Mouse (Mus musculus) embryonic facial prominence, embryonic 12.5 days (tissue): Measurements from ENCODE around the gene Prkca. TPM values are rescaled to one million over a fixed set of nuclear protein-coding genes. Genes with fewer than 3 reads are reported as not detected.

Experiments
- ATAC-seq: fragments of 200-750 bp; cut with Nextera tagmentation; 2 replicates; pipeline ENCODE4 v1.8.0; 2017; ENCODE audit not compliant: insufficient number of reproducible peaks, insufficient read depth, low FRiP score, low TSS enrichment
- H3K27ac ChIP-seq: fragments of 300-500 bp; sonication (generic); 2 replicates; pipeline ENCODE4 v1.5.1; 2016; ENCODE audit warnings: mild to moderate bottlenecking
- H3K27me3 ChIP-seq: fragments of 300-500 bp; sonication (generic); 2 replicates; pipeline ENCODE4 v1.6.1; 2016; ENCODE audit warnings: mild to moderate bottlenecking, moderate library complexity
- H3K36me3 ChIP-seq: fragments of 300-500 bp; sonication (generic); 2 replicates; pipeline ENCODE4 v1.6.1; 2016; ENCODE audit warnings: mild to moderate bottlenecking
- H3K4me1 ChIP-seq: fragments of 300-500 bp; sonication (generic); 2 replicates; pipeline ENCODE4 v1.6.1; 2016
- H3K4me2 ChIP-seq: fragments of 300-500 bp; sonication (generic); replicated peaks from 2 replicates; pipeline ENCODE4 v1.6.1; 2016; ENCODE audit warnings: mild to moderate bottlenecking, moderate library complexity
- H3K4me3 ChIP-seq: fragments of 300-500 bp; sonication (generic); 2 replicates; pipeline ENCODE4 v1.5.1; 2016; ENCODE audit warnings: mild to moderate bottlenecking
- H3K9ac ChIP-seq: fragments of 300-500 bp; sonication (generic); 2 replicates; pipeline ENCODE4 v1.6.1; 2016; ENCODE audit warnings: mild to moderate bottlenecking, moderate library complexity
- H3K9me3 ChIP-seq: fragments of 300-500 bp; sonication (generic); 2 replicates; pipeline ENCODE4 v1.6.1; 2016; ENCODE audit warnings: mild to moderate bottlenecking, moderate library complexity
- WGBS: fragments of 180-500 bp; shearing (Covaris S2); methylation state at CpG from one replicate; pipeline ENCODE4 v1.1.7; 2016; 5-methylcytosine and 5-hydroxymethylcytosine counted together
- polyA plus RNA-seq: library from polyadenylated mRNA; unstranded; fragments of >200 nt; fragmentation: Nextera tagmentation; extraction: Ambion mirVana; gene quantifications from 2 replicates; pipeline ENCODE4 v1.2.1, GENCODE M21; 2016

The Prkca gene
- polyA plus RNA-seq, 1 experiment from 2014 or later, result 8.5 TPM

- H3K27ac ChIP-seq, result no peak overlapping the region
- no peaks in the 10 kb centered on the region for H3K9me3 ChIP-seq
- no peak overlapping the region for H3K4me2 ChIP-seq
- 78% methylated on average over 5 of the region's 5 CpGs for WGBS
- no peaks in the 10 kb centered on the region for H3K36me3 ChIP-seq
- no peak overlapping the region for H3K9ac ChIP-seq
- H3K4me3 ChIP-seq, result no peak overlapping the region
- peaks cover 5% of the 10 kb centered on the region; the same call in 1 of the 2 replicates for H3K4me1 ChIP-seq
- no peak for ATAC-seq
- no peaks in the 10 kb centered on the region for H3K27me3 ChIP-seq
Observed at GRCm38 (mm10) chr11:108258811-108259266, 84.9 kb downstream of the Prkca start.

- Histone ChIP-seq H3K36me3 (no peaks in the 10 kb centered on the region), H3K9me3 (no peaks in the 10 kb centered on the region), H3K4me1 (peaks cover 5% of the 10 kb centered on the region; the same call in 1 of the 2 replicates), H3K9ac (no peak overlapping the region), H3K4me3 (no peak overlapping the region), H3K27me3 (no peaks in the 10 kb centered on the region), H3K27ac (no peak overlapping the region), H3K4me2 (no peak overlapping the region)
- no peak for ATAC-seq
- 74% methylated on average over 8 of the region's 8 CpGs for WGBS
Observed at GRCm38 (mm10) chr11:108257921-108258320, 85.8 kb downstream of the Prkca start.

DNA sequence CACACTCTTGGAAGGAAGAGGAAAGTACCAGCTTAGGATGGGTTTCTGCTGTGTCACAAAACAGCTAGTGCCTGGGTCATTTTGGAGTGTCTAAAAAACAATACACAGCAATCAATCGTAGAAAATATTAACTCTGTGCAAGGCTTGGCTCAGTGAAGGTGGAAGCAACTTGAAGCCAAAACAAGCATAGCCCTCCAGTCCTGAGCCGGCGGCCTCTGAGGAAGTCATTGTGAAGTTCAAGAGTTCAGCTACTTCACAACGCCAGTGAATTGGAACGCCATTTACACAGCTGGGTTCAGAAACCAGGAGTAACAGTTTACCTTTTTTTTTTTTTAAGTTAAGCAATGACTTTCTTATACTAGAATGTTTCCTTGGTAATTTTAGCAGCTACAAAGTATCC lies 89.0 kb downstream of the Prkca start:
- Histone ChIP-seq H3K27me3 (no peaks in the 10 kb centered on the region), H3K36me3 (no peaks in the 10 kb centered on the region), H3K4me3 (no peak overlapping the region), H3K4me2 (no peak overlapping the region), H3K27ac (no peak overlapping the region), H3K9ac (no peak overlapping the region), H3K4me1 (peaks cover 10% of the 10 kb centered on the region; the same call in 1 of the 2 replicates), H3K9me3 (no peaks in the 10 kb centered on the region)
- 65% methylated on average over 5 of the region's 5 CpGs for WGBS
- no peak for ATAC-seq

GRCm38 (mm10) chr11:108251924-108252775 lies 91.6 kb downstream of the Prkca start:
- Histone ChIP-seq H3K9me3 (no peaks in the 10 kb centered on the region), H3K4me3 (no peak overlapping the region), H3K27ac (no peak overlapping the region), H3K4me2 (no peak overlapping the region), H3K4me1 (peaks cover 5% of the 10 kb centered on the region; the same call in 1 of the 2 replicates), H3K36me3 (no peaks in the 10 kb centered on the region), H3K27me3 (no peaks in the 10 kb centered on the region), H3K9ac (no peak overlapping the region)
- ATAC-seq, result no peak
- WGBS, result 90% methylated on average over 7 of the region's 7 CpGs

DNA sequence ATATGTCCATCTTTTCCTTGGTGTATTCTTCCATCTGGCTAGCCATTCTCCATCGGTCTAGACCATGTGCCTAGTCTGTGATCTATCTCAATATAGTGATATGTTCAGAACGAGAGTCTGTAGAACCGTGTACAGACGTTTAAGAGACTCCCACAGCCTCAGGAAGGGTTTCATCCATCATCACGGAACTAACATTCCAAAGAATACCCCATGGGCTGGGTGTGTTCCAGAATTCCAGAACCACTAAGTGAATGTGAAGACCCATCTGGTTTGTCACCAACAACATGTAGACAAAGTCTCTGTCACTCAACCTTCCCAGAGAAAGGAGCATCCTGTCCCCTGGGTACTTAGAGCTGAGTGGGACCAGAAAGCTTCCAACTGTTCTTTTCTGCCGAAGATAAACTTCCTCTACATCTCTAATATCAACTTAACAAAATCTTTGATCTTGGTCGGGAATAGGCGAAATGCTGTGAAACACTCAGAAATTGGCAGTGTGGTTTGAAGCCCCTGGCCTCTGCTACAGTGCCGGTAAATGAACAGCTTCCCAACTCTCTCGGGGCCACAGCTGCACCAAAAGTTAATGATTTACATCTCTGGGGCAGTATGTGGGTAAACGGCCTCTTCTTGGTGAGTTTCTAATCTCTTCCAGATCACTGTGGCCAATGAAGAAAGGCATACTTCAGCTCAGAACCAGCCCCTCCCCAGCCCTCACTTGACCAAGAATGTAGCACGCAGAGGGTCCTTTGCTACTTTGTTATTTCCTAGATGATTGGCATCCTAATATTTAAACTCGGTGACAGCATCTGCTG lies 92.7 kb downstream of the Prkca start:
- WGBS, result 61% methylated on average over 13 of the region's 13 CpGs
- no peak overlapping the region for H3K4me2 ChIP-seq
- ATAC-seq, result no peak

DNA sequence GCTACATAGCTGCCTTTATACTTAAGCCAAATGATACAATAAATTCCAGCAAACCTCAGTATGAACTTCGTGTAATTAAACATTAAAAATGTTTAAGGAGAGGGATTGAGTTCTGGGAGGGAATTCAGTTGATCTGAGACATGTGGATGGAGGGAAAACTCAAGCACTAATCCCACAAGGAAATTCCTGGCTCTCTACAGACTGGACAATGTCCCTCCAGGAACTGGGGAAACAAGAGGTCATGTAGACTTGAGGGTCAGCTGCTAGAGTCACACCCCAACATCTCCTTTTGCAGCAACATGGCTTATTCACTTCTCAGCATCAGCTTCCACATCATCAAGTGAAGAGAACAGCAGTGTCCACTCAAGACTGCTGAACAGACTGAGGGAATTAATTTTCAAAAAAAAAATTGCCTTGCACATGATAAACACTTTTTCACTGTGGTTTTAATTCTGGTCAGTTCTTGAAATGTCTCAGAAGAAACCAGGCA lies 93.5 kb downstream of the Prkca start:
- Histone ChIP-seq H3K4me1 (peaks cover 5% of the 10 kb centered on the region; the same call in 1 of the 2 replicates), H3K4me3 (no peak overlapping the region), H3K9me3 (no peaks in the 10 kb centered on the region), H3K4me2 (no peak overlapping the region), H3K9ac (no peak overlapping the region), H3K27me3 (no peaks in the 10 kb centered on the region), H3K36me3 (no peaks in the 10 kb centered on the region), H3K27ac (no peak overlapping the region)
- 65% methylated on average over 1 of the region's 1 CpGs for WGBS
- no peak for ATAC-seq

More for the DNA sequence above, 92.7 kb downstream of the Prkca start:
- H3K36me3 ChIP-seq, result no peaks in the 10 kb centered on the region
- H3K27ac ChIP-seq, result no peak overlapping the region
- no peaks in the 10 kb centered on the region for H3K9me3 ChIP-seq
- no peak overlapping the region for H3K4me3 ChIP-seq
- H3K4me1 ChIP-seq, result peaks cover 5% of the 10 kb centered on the region; the same call in 1 of the 2 replicates
- H3K27me3 ChIP-seq, result no peaks in the 10 kb centered on the region
- H3K9ac ChIP-seq, result no peak overlapping the region

GRCm38 (mm10) chr11:108249487-108249886 lies 94.2 kb downstream of the Prkca start:
- Histone ChIP-seq H3K9ac (no peak overlapping the region), H3K4me1 (peaks cover 5% of the 10 kb centered on the region; the same call in 1 of the 2 replicates), H3K27ac (no peak overlapping the region), H3K4me3 (no peak overlapping the region), H3K36me3 (no peaks in the 10 kb centered on the region), H3K4me2 (no peak overlapping the region), H3K9me3 (no peaks in the 10 kb centered on the region), H3K27me3 (no peaks in the 10 kb centered on the region)
- no peak for ATAC-seq
- 66% methylated on average over 5 of the region's 5 CpGs for WGBS

DNA sequence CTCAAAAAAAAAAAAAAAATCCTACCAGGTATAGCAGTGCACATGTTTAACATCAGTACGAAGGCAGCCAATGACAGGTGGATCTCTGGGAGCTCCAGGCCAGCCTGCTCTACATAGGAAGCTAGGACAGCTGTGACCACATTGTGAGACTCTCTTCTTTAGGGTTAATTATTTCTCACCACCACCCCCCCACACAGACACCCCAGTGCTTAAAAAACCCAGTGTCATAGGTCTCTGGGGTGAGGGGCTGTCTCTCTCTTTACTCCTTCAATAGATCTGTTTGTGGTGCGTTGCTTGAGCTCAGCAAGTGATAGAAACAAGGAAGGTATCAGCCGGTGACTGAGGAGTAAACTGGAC lies 94.7 kb downstream of the Prkca start:
- H3K4me3 ChIP-seq, result no peak overlapping the region
- H3K4me1 ChIP-seq, result peaks cover 5% of the 10 kb centered on the region; the same call in 1 of the 2 replicates
- H3K4me2 ChIP-seq, result no peak overlapping the region
- H3K9me3 ChIP-seq, result no peaks in the 10 kb centered on the region
- H3K27ac ChIP-seq, result no peak overlapping the region
- 76% methylated on average over 3 of the region's 3 CpGs for WGBS
- no peaks in the 10 kb centered on the region for H3K36me3 ChIP-seq
- H3K9ac ChIP-seq, result no peak overlapping the region
- no peaks in the 10 kb centered on the region for H3K27me3 ChIP-seq
- ATAC-seq, result no peak

DNA sequence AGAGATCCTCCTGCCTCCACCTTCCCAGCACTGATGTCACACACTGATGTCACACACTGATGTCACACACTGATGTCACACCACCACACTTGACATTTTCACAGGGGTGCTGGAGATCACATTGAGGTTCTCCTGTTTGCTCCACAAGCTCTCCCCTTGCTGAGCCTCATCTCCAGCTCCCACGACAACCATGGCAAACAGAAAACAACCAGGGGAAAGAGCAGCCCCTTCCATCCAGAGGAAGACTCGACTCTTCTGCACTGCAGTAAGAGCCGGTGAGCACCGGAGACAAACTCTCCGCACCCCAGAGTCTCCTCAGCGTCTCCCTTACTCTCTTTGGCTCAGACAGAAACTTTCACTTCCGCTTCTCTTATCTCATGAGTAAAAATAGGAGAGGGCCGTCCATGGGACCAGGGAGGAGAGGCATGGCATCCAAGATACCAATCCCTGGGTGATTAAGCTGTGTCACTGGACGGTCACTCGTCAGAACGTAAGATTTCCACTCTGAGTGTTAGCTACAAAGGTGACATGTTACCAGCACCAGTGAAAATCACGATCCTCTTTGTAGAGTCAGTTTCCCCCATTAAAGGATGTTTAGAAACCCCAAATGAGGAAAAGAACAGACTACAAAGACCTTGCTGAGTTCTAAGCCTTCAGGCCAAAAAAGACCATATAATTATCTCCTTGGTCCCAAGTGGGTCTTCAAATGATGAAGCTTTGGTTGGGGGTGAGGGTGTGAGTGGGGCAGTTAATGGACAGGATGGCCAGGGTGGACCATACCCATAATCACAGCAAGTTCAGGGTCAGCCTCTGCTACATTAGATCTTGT lies 95.3 kb downstream of the Prkca start:
- 85% methylated on average over 12 of the region's 12 CpGs for WGBS
- Histone ChIP-seq H3K9ac (no peak overlapping the region), H3K4me1 (peaks cover 5% of the 10 kb centered on the region; the same call in 1 of the 2 replicates), H3K27ac (no peak overlapping the region), H3K4me2 (no peak overlapping the region), H3K9me3 (no peaks in the 10 kb centered on the region), H3K4me3 (no peak overlapping the region), H3K36me3 (no peaks in the 10 kb centered on the region), H3K27me3 (no peaks in the 10 kb centered on the region)
- ATAC-seq, result no peak

DNA sequence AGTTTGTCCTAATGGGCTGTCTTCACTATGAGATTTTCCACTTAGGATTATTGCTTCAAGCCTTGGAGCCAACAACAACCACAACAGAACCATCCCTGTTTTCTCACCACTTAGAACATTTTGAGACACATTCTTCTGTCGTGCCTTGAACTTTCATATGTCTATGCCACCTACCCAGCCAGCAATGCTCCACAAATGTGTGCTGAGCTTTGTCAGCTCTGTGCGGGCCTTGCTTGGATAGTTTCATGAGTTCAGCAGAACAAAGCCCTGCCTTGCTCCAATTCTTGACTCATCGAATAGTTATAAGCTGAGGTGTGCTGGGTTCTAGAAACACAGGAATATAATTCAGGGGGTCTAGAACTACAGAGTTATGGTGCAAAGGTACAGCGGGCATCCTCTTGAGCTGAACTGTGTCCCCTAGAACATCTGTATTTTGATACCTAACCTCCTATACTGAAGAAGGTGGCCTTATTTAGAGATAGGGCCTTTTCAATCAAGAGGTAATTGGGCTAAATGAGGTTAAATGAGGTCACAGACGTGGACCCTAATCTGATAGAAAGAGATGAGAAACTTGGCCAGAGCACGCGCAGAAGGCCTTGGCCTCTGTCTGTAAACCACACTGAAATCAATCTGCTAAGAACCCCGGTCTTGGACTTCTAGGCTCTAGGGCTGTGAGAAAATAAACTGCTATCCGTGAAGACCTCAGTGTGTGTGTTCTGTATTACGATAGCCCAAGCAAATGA lies 96.4 kb downstream of the Prkca start:
- WGBS, result 79% methylated on average over 10 of the region's 10 CpGs
- H3K4me1 ChIP-seq, result peaks cover 5% of the 10 kb centered on the region; the same call in 1 of the 2 replicates
- no peak overlapping the region for H3K9ac ChIP-seq
- H3K27me3 ChIP-seq, result no peaks in the 10 kb centered on the region
- H3K4me3 ChIP-seq, result no peak overlapping the region
- H3K9me3 ChIP-seq, result no peaks in the 10 kb centered on the region
- no peak overlapping the region for H3K27ac ChIP-seq
- H3K36me3 ChIP-seq, result no peaks in the 10 kb centered on the region
- no peak for ATAC-seq
- no peak overlapping the region for H3K4me2 ChIP-seq
